Mouse (Mus musculus) heart, adult 2 months (tissue): ENCODE results near the gene Ipo9.

Experiments
- CTCF ChIP-seq: fragments of 200-600 bp; IDR thresholded peaks from 2 replicates; pipeline ENCODE4 v1.8.1; 2022; ENCODE audit warnings: antibody characterized with exemption, mild to moderate bottlenecking, moderate library complexity
- EP300 ChIP-seq: fragments of 200-500 bp; IDR thresholded peaks from 2 replicates; pipeline ENCODE4 v1.6.1; 2011; ENCODE audit warnings: low read depth, low read length, control low read depth; ENCODE audit not compliant: insufficient read depth
- POLR2A ChIP-seq: fragments of 200-500 bp; IDR thresholded peaks from 2 replicates; pipeline ENCODE4 v1.6.1; 2011; ENCODE audit warnings: mild to moderate bottlenecking, low read depth, low read length, control low read depth; ENCODE audit not compliant: insufficient read depth

DNA sequence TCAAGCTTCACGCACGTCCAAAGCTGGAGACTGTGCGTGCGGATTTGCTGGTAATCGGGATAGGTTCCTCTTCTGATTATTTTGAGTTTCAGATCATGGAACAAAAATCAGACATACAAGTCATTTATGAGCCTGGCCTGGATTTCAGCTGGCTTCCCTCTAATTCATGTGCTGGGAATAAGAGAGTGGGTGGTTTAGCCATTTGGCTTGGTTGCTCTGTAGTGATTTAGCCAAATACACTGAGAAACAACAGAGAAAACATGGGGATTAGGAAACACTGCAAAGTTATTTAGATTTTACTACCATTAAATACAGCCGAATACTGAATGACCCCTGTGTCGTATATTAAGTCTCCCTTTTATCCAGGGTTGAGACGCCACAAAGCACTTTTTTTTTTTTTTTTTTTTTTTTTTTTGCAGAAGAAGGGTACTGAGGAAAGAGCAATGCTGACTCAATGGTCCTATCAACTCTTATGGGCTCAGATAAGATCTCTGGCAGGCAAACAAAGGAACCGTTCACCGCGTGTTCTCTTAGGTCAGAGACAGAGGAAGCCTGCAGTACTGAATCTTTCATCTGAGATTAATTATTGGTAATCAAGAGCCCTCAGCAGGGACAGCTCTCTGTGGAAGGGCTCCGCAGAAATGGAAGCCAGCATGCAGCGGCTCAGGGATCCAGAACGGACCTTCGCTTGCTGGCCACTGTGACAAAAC, 44.7 kb upstream of the Ipo9 start:
- TF ChIP-seq EP300 = no peak
- TF ChIP-seq CTCF = no peak
- TF ChIP-seq POLR2A = no peak
